Mouse (Mus musculus): ENCODE measurements around the gene Dyrk1a.

DNA sequence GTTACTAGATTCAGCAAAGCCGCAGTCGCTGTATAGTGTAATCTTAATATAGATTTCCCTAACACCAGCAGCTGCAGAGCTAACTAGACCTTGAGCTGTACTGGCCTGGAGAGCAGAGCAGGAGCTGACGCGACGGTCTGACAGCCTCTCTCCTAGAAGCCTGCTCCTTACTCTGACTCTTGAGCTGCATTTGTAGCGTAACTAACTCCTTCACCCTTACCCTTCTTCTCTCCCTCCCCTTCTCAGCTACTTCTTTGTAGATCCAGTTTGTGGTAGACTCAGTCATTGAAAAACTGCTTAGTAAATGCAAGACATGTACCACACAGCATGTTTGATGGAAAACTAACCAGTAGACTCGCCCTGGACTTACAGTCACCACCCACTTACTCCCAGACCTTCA, 87.1 kb downstream of the Dyrk1a start:
- TF ChIP-seq POLR2A (IDR thresholded peaks at IDR 0.05; ENCODE audit: insufficient read length, low read depth) (no peak), TCF12 (IDR thresholded peaks at IDR 0.05; ENCODE audit: insufficient read depth, poor library complexity, severe bottlenecking) (no peak), MAX (IDR thresholded peaks at IDR 0.05; ENCODE audit: low read depth) (no peak), E2F4 (IDR thresholded peaks at IDR 0.05; ENCODE audit: insufficient read depth) (no peak), POLR2AphosphoS2 (IDR thresholded peaks at IDR 0.05; ENCODE audit: insufficient read length, low read depth) (no peak), MYOD1 (IDR thresholded peaks at IDR 0.05; ENCODE audit: control insufficient read depth in 1 of 3, insufficient read length in 2 of 3, low read depth in 2 of 3) (no peak), TCF3 (IDR thresholded peaks at IDR 0.05; ENCODE audit: insufficient read length, low read depth) (no peak), CEBPB (IDR thresholded peaks at IDR 0.05; ENCODE audit: insufficient read depth, poor library complexity, severe bottlenecking) (no peak), USF1 (IDR thresholded peaks at IDR 0.05; ENCODE audit: low read depth) (no peak), MYOG (IDR thresholded peaks at IDR 0.05; ENCODE audit: control insufficient read depth in 1 of 3, insufficient read depth in 1 of 3, insufficient read length in 2 of 3, low read depth in 2 of 3) (no peak), SRF (IDR thresholded peaks at IDR 0.05; ENCODE audit: control insufficient read depth, insufficient read length, low read depth) (no peak)
